Mouse (Mus musculus): ENCODE measurements around the gene Fndc11. TPM values are rescaled to one million over a fixed set of nuclear protein-coding genes. Genes with fewer than 3 reads are reported as not detected.

Gene Fndc11
- 0.41 TPM in 1 of 2 replicates, not detected in the other for polyA plus RNA-seq (2015; fragmentation: Nextera tagmentation; extraction: Ambion mirVana)

DNA sequence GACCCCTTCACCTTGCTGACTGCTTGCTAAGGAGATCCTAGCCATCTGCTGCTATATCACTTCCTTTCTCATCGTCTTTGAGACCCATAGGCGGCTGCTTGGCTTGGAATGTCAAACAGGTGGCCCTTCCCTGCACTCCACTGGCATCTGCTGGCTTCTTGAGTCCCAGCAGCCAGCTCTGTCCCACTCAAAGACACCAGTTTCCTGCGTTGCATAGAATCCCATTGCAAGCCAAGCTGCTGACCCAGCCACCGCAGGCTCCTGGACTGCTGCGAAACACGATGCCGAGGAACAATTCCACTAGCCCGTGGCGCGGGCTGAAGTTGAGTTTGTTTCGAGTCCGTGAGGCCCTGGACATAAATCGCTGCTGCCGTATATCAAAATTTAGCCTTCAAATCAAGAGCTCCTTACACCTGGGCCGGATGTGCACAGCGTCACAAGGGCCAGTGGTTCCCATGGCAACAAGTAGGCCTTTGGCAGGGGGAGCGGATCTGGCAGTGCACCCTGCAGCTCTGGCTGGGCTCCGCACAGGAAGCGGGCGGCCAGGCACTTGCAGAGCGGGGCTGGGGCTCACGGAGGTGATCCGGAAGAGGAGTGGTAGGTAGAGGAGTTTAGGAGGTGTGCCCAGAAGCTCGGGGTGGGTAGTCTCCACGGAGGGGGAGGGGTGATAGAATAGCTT is at the start of gene Fndc11:
TSS of gene Fndc11 (plus strand) at position 476 of the 679 bp plus-strand sequence.

DNA sequence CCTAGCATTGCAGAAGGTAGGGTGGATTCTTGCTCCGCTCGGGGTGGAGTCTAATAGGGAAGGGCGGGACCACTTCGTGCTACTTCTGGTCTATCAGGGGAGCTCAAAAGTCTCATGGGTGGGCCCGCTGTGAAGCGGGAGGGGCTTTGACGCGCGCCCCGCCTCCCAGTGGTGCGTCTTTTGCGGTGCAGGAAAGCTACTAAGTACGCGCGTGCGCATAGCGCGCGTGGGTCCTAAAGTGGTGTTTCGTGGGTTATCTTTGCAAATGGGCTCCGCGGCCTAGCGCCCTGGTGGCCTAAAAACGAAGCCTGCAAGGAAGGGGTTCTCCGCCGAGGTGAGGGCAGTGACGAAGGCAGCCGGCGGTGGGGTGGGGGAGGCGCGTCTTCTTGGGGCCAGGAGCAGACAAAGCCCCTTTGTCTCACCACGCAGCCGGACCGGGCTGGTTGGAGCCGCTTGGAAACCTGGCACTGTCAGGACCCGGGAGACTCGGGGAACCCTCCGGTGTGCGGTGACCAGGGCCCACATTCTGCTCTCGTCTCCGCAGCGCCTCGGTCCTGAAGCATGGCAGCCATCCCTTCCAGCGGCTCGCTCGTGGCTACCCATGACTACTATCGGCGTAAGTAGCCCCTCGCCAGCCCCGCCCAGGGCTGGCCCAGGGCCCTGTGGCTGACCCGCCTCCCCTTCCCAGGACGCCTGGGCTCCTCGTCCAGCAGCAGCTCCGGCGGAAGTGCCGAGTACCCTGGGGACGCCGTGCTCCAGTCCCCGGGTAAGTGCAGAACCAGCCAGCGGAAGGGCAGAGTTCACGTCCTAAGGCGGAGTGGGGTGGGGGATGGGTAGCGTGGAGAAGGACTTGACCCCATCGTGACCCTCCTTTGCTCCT is 32.5 kb upstream of the Fndc11 start, which contains the start of gene Ppdpf:
TSS of gene Ppdpf (plus strand) at position 127 of the 880 bp plus-strand sequence.

DNA sequence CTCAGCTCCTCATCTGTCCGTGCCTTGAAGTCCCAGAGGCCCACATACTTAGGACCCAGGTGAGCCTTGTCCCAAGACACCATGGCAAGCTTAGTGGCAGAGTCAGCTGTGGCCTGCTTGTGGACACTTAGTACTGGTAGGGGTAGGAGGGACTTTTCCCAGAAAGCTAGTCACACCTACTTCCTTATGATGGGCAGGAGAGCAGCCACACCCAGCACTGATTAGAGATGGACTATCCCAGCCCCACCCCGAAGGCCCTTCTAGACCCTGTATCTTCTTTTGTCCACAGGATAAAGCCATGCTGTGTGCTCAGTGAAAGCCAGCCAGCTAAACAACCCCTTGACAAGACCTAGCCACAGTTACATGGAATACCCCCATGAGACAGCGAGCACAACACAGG is 17.4 kb upstream of the Fndc11 start, which contains the start of gene Ptk6:
TSS of gene Ptk6 (minus strand) at position 368 of the 400 bp plus-strand sequence.

DNA sequence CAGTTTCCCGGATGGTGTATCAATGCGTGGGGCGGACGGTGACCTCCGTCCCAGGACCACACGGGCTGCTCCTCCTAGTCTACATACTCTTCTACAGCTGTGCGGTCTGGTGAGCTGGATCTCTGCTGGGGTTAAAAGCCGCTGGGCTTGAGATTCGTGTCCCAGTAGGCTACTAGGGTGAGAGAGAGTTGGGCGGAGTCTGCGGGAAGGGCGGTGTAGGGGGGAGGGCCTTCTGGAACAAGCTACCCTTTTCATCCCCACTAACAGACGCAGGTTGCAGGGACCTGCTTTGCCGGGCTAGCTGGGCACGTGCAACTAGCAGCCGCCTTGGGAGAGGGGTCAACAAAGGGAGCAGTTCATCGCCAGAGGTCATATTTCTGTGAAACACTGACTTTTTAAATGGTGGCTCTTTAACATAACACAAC is 6.8 kb upstream of the Fndc11 start, which contains the start of gene Srms:
TSS of gene Srms (minus strand) at position 165 of the 425 bp plus-strand sequence.

DNA sequence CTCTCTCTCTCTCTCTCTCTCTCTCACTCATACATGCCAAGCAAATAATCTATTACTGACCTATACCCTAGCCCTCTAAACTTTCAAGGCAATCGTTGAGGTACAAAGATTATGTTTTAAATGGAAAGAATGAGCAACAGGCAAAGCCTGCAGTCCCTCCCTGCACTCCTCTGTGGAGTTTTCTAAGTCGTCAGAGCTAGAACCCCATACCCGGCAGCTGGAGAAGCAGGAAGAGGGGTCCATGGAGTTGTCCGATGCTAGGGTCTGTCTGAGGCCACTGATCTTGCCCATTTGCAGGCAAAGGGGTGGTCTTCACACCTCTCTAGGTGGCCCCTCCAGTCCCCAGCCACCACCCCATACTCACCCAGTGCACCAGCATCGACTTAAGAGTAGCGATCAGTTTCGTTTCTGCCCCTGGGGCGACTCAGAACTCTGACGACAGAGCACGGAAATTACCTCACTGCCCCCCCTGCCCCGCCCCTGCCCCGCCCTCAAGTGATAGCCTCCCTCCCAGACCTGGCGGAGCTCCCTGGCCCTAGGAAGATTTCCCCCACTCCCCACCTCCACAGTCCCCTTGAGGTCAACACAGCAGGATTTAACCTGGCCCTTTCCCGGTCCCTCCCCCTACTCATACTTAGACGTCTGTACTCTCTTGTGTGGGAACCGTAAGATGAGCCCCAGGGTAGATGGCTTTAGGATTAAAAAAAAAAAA is 21.9 kb downstream of the Fndc11 start, which contains the start of gene Helz2:
TSS of gene Helz2 (minus strand) at position 426 of the 712 bp plus-strand sequence.

Other genes with a start within 250 kb of the Fndc11 start
- 2.3 and 3.7 TPM in 2 replicates for gene Col20a1, start 233.5 kb upstream of the Fndc11 start, polyA plus RNA-seq (2015; fragmentation: Nextera tagmentation; extraction: Ambion mirVana)
- gene Chrna4, start 176.5 kb upstream of the Fndc11 start, polyA plus RNA-seq (2015; fragmentation: Nextera tagmentation; extraction: Ambion mirVana): 3.1 and 5.4 TPM in 2 replicates
- 3.5 and 8.4 TPM in 2 replicates for gene Kcnq2, start 84.7 kb upstream of the Fndc11 start, polyA plus RNA-seq (2015; fragmentation: Nextera tagmentation; extraction: Ambion mirVana)
- 2.8 and 7.1 TPM in 2 replicates for gene Eef1a2, start 63.0 kb upstream of the Fndc11 start, polyA plus RNA-seq (2015; fragmentation: Nextera tagmentation; extraction: Ambion mirVana)
- gene Ppdpf, start 32.8 kb upstream of the Fndc11 start, polyA plus RNA-seq (2015; fragmentation: Nextera tagmentation; extraction: Ambion mirVana): 216 TPM in 2 replicates
- gene Ptk6, start 17.2 kb upstream of the Fndc11 start, polyA plus RNA-seq (2015; fragmentation: Nextera tagmentation; extraction: Ambion mirVana): 0.05 TPM in 1 of 2 replicates, not detected in the other
- gene Srms, start 6.8 kb upstream of the Fndc11 start, polyA plus RNA-seq (2015; fragmentation: Nextera tagmentation; extraction: Ambion mirVana): 0.25 and 0.57 TPM in 2 replicates
- 0.93 and 1.5 TPM in 2 replicates for gene Helz2, start 22.0 kb downstream of the Fndc11 start, polyA plus RNA-seq (2015; fragmentation: Nextera tagmentation; extraction: Ambion mirVana)
- 7.2 and 8.2 TPM in 2 replicates for gene Gmeb2, start 68.0 kb downstream of the Fndc11 start, polyA plus RNA-seq (2015; fragmentation: Nextera tagmentation; extraction: Ambion mirVana)
- 90.5 and 285 TPM in 2 replicates for gene Stmn3, start 94.5 kb downstream of the Fndc11 start, polyA plus RNA-seq (2015; fragmentation: Nextera tagmentation; extraction: Ambion mirVana)
- gene Rtel1, start 99.7 kb downstream of the Fndc11 start, polyA plus RNA-seq (2015; fragmentation: Nextera tagmentation; extraction: Ambion mirVana): 12.9 and 16.5 TPM in 2 replicates
- 16.2 and 28.2 TPM in 2 replicates for gene Zgpat, start 144.9 kb downstream of the Fndc11 start, polyA plus RNA-seq (2015; fragmentation: Nextera tagmentation; extraction: Ambion mirVana)
- gene Arfrp1, start 145.4 kb downstream of the Fndc11 start, polyA plus RNA-seq (2015; fragmentation: Nextera tagmentation; extraction: Ambion mirVana): 31.9 and 39.6 TPM in 2 replicates
- gene Lime1, start 160.1 kb downstream of the Fndc11 start, polyA plus RNA-seq (2015; fragmentation: Nextera tagmentation; extraction: Ambion mirVana): 9.4 and 10.7 TPM in 2 replicates
- 12.8 and 16.5 TPM in 2 replicates for gene Zbtb46, start 239.4 kb downstream of the Fndc11 start, polyA plus RNA-seq (2015; fragmentation: Nextera tagmentation; extraction: Ambion mirVana)

Measured in adrenal gland, postnatal 0 days (tissue).